Mouse (Mus musculus): ENCODE measurements around the gene Acsf2.

- no peak for TF ChIP-seq SMC3 (IDR thresholded peaks at IDR 0.05; ENCODE audit: low read depth, low read length)
- TF ChIP-seq POLR2A (IDR thresholded peaks at IDR 0.05; ENCODE audit: low read depth, low read length) = no peak
Measured at GRCm38 (mm10) chr11:94547271-94547670, 54.4 kb downstream of the Acsf2 start.
